Mouse (Mus musculus) cerebellum, adult 2 months (tissue): ENCODE measurements around the gene Hes7. TPM values are rescaled to one million over a fixed set of nuclear protein-coding genes. Genes with fewer than 3 reads are reported as not detected.
A peak's percentile ranks its signal among the peaks of the same experiment; 100 is the strongest.

Experiments used
- DNase-seq, 2 experiments: peaks; one replicate each; pipeline ENCODE4 v3.0.0; 2021
- H3K27ac ChIP-seq: fragments of 200-500 bp; 2 replicates; pipeline ENCODE4 v1.5.1; 2012; ENCODE audit warnings: low read length, control low read depth, inconsistent platforms; ENCODE audit not compliant: insufficient read depth
- H3K27me3 ChIP-seq: fragments of 200-500 bp; 2 replicates; pipeline ENCODE4 v1.6.1; 2012; ENCODE audit warnings: inconsistent platforms, mild to moderate bottlenecking, low read length, moderate library complexity; ENCODE audit not compliant: control insufficient read depth, insufficient read depth
- H3K4me1 ChIP-seq: fragments of 200-500 bp; 2 replicates; pipeline ENCODE4 v1.6.1; 2011; ENCODE audit warnings: low read length; ENCODE audit not compliant: control insufficient read depth, insufficient read depth
- H3K4me3 ChIP-seq: fragments of 200-500 bp; replicated peaks from 2 replicates; pipeline ENCODE3; 2011; ENCODE audit warnings: mild to moderate bottlenecking, low read depth, low read length, control low read depth; ENCODE audit not compliant: insufficient read depth
- CTCF ChIP-seq: fragments of 200-500 bp; IDR thresholded peaks from 2 replicates; pipeline ENCODE4 v1.5.1; 2011; ENCODE audit warnings: low read depth, mild to moderate bottlenecking, control low read depth, low read length, moderate library complexity, borderline replicate concordance; ENCODE audit not compliant: insufficient read depth
- POLR2A ChIP-seq: fragments of 200-500 bp; IDR thresholded peaks from 2 replicates; pipeline ENCODE4 v1.6.1; 2011; ENCODE audit warnings: low read length, control low read depth, borderline replicate concordance; ENCODE audit not compliant: insufficient read depth
- WGBS: fragments of 180-500 bp; shearing (Covaris S2); methylation state at CpG from one replicate; pipeline ENCODE4 v1.1.7; 2018; 5-methylcytosine and 5-hydroxymethylcytosine counted together
- polyA plus RNA-seq: library from polyadenylated mRNA; depleted of rRNA; stranded (reverse); fragments of >200 nt; gene quantifications from 2 replicates; pipeline ENCODE4 v1.2.3, GENCODE M21; 2012; rRNA removed

The Hes7 gene
- polyA plus RNA-seq, 1 experiment: 0.44 TPM

- no peaks in the 10 kb centered on the region for H3K4me1 ChIP-seq
- 58% methylated on average over 12 of the region's 12 CpGs for WGBS
- no peak for DNase-seq
- no peaks in the 10 kb centered on the region for H3K27me3 ChIP-seq
- TF ChIP-seq POLR2A (no peak), CTCF (no peak)
- no peak overlapping the region for H3K4me3 ChIP-seq
- H3K27ac ChIP-seq: no peak overlapping the region
Observed at GRCm38 (mm10) chr11:69169313-69169712, 49.1 kb downstream of the Hes7 start.

- H3K27me3 ChIP-seq: no peaks in the 10 kb centered on the region
- peak; percentile 35 to 55 for DNase-seq
- H3K4me1 ChIP-seq: no peaks in the 10 kb centered on the region
- TF ChIP-seq CTCF (peak; percentile 73), POLR2A (no peak)
- WGBS: 14% methylated on average over 7 of the region's 7 CpGs
- no peak overlapping the region for H3K4me3 ChIP-seq
- no peak overlapping the region for H3K27ac ChIP-seq
Observed at GRCm38 (mm10) chr11:69171626-69172025, 51.4 kb downstream of the Hes7 start.

- no peaks in the 10 kb centered on the region for H3K27me3 ChIP-seq
- 100% methylated on average over 2 of the region's 2 CpGs for WGBS
- H3K27ac ChIP-seq: no peak overlapping the region
- DNase-seq: no peak
- no peak for TF ChIP-seq CTCF
- no peaks in the 10 kb centered on the region for H3K4me1 ChIP-seq
- no peak overlapping the region for H3K4me3 ChIP-seq
Observed at GRCm38 (mm10) chr11:69172606-69173005, 52.4 kb downstream of the Hes7 start.

Other genes with a start within 250 kb of the Hes7 start
- 91.1 and 103 TPM in 2 replicates for gene Ndel1, start 248.5 kb upstream of the Hes7 start, polyA plus RNA-seq
- gene Rnf222, start 231.9 kb upstream of the Hes7 start, polyA plus RNA-seq: 0.05 TPM in 1 of 2 replicates, not detected in the other
- 1,554 and 1,707 TPM in 2 replicates for gene Rpl26, start 218.8 kb upstream of the Hes7 start, polyA plus RNA-seq
- gene Odf4, start 193.3 kb upstream of the Hes7 start, polyA plus RNA-seq: 1.0 and 1.1 TPM in 2 replicates
- gene Arhgef15, start 162.9 kb upstream of the Hes7 start, polyA plus RNA-seq: 33.0 and 34.7 TPM in 2 replicates
- gene Slc25a35, start 152.3 kb upstream of the Hes7 start, polyA plus RNA-seq: 11.5 and 12.1 TPM in 2 replicates
- 54.4 and 55.5 TPM in 2 replicates for gene Rangrf, start 145.2 kb upstream of the Hes7 start, polyA plus RNA-seq
- 23.1 and 23.2 TPM in 2 replicates for gene Pfas, start 111.9 kb upstream of the Hes7 start, polyA plus RNA-seq
- 44.1 and 46.3 TPM in 2 replicates for gene Ctc1, start 104.5 kb upstream of the Hes7 start, polyA plus RNA-seq
- 0.51 and 0.55 TPM in 2 replicates for gene Aurkb, start 74.8 kb upstream of the Hes7 start, polyA plus RNA-seq
- 34.9 and 36.7 TPM in 2 replicates for gene Borcs6, start 60.7 kb upstream of the Hes7 start, polyA plus RNA-seq
- 13.4 and 15.8 TPM in 2 replicates for gene Tmem107, start 49.6 kb upstream of the Hes7 start, polyA plus RNA-seq
- 672 and 700 TPM in 2 replicates for gene Vamp2, start 31.9 kb upstream of the Hes7 start, polyA plus RNA-seq
- 34.4 and 37.2 TPM in 2 replicates for gene Per1, start 25.2 kb upstream of the Hes7 start, polyA plus RNA-seq
- gene 9130213A22Rik, start 2.2 kb downstream of the Hes7 start, polyA plus RNA-seq: 1.3 and 1.4 TPM in 2 replicates
- gene Aloxe3, start 5.5 kb downstream of the Hes7 start, polyA plus RNA-seq: 10.8 and 16.0 TPM in 2 replicates
- 0.59 and 0.60 TPM in 2 replicates for gene Alox12b, start 36.6 kb downstream of the Hes7 start, polyA plus RNA-seq
- 5.2 and 5.5 TPM in 2 replicates for gene Alox8, start 77.4 kb downstream of the Hes7 start, polyA plus RNA-seq
- gene Gucy2e, start 116.6 kb downstream of the Hes7 start, polyA plus RNA-seq: 1.4 and 1.8 TPM in 2 replicates
- gene Cntrob, start 203.4 kb downstream of the Hes7 start, polyA plus RNA-seq: 22.0 and 23.0 TPM in 2 replicates
- 81.4 and 83.6 TPM in 2 replicates for gene Trappc1, start 203.6 kb downstream of the Hes7 start, polyA plus RNA-seq
- gene Kcnab3, start 205.9 kb downstream of the Hes7 start, polyA plus RNA-seq: 93.6 and 117 TPM in 2 replicates
- gene Rnf227, start 220.1 kb downstream of the Hes7 start, polyA plus RNA-seq: 130 and 135 TPM in 2 replicates
- 111 and 115 TPM in 2 replicates for gene Chd3, start 249.0 kb downstream of the Hes7 start, polyA plus RNA-seq